Mouse (Mus musculus) ovary, adult 18-20 months (tissue): Measurements from ENCODE around the gene Gm6034.
A peak's percentile ranks its signal among the peaks of the same experiment; 100 is the strongest.
"Not testable (repeated sequence)": the region's sequence is repeated elsewhere in the genome, so short reads cannot be mapped to it uniquely, and the experiment has no call there.

Experiments used
- DNase-seq: peaks from one replicate; pipeline ENCODE4 v3.0.0; 2022; ENCODE audit warnings: low spot score, mixed read lengths

Gene Gm6034

DNA sequence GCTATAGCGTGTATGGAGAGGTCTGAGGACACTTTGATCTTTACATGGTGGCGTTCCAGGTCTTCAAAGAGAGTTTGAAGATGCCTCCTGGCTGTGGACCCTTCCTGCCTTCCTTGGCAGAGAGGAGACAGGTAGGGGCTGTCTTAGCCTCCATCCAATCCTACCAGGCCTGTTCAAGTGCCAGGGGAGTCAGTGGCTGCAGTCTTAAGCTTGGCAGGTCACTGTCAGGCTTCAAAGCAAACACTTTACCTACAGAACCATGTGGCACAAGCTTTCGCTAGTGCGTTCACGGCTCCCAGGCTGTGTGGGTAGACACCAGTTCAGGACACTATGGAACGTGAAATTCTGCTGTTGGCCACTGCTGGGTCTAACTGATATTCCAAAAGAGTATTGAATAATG lies 19.8 kb upstream of the Gm6034 start:
- DNase-seq, result no peak

DNA sequence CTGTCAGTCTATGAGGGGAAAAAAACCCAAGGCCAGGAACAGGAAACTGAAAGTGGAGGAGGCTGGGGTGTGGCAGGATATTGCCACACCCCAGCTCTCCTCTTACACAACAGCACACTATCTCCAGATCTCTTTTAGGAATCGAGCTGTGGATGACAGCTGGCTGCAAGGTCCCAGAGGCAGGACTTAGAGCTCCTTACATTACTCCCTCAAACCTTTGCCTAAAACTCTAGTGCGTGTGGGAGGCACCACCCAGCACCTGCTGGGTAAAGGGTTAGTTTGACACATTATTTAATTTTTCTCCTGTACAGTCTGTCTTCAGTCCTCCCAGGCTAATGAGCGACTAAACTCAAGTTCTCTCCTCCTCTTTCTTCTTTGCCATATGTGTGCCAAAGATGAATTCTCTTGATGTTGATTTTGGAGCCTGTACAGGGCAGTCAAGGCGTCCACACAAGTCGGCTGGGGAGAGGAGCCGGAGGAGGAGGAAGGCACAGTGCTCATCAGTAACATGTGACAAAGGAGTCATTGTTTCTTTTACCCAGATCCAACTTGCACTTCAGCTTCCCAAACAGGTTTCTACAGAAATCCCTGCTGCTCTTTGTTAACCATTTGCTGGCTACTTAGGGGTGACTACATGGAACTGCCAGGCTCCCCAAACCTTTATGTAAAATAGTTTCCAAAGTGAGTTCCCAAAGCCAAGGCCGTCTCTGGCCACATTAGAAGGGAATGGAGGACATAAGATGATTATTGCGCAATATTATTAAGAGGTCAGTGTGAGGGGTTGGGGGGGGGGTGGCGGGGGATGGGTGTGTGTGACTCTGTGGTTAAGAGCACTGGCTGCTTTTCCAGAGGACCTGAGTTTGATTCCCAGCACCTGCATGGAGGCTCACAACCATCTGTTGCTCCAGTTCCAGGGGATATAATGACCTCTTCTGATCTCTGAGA lies 18.8 kb upstream of the Gm6034 start:
- DNase-seq, result no peak

- DNase-seq, result no peak
Measured at GRCm38 (mm10) chr17:36025197-36025596, 17.6 kb upstream of the Gm6034 start.

DNA sequence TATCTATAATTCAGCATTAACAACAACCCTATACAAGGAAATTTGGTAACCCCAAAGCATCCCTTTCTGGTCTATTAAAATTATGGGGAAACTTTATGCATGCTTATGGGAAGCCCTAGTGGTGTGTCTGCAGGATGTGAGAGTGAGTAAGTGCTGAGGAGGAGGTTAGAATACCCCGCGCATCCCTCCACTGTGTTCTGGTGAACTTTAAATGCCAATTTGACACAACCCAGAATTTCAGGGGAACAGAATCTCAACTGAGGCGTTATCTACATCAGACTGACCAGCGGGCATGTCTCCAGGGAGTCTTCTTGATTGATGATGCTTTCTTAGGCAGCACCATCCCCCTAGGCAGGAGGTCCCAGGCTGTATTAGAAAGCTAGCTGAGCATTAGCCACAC lies 16.9 kb upstream of the Gm6034 start:
- DNase-seq, result no peak

GRCm38 (mm10) chr17:36027663-36028062 lies 15.1 kb upstream of the Gm6034 start:
- DNase-seq, result no peak

GRCm38 (mm10) chr17:36028879-36029619 lies 13.7 kb upstream of the Gm6034 start:
- DNase-seq, result no peak

- DNase-seq, result not testable (repeated sequence)
Measured at GRCm38 (mm10) chr17:36030046-36030702, 12.6 kb upstream of the Gm6034 start.

DNA sequence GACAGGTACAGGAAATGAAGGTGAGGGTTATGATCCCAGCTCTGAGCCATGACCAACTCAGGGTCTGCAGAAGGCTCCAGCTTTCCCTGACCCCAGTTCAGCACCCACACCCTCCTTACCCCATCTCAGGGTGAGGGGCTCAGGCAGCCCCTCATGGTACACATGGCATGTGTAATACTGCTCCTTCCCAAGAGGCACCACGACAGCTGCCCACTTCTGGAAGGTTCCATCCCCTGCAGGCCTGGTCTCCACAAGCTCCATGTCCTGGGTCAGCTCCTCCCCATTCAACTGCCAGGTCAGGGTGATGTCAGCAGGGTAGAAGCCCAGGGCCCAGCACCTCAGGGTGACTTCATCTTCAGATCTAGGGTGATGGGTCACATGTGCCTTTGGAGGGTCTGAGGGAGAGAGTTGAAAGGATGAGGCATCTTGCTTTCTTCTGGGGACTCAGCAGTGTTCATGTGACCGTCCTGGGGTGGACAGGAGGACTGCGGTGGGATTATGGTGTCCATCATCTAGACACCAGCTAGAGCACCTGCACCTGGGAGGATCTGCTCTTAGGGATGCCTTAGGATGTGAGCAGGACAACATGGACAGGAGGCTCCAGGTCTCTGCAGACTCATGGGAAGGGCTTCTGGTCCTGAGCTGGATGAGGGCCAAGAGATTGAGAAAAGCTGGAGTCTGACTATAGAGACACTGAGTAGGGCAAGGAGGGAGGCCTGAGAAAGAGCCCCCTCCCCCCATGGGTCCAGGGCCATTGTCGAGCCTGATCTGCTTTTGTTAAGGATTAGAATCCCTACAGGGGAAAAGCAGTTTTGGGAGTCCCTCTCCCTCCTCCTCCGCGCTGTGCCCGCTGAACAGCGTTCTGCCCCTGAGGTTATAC lies 11.8 kb upstream of the Gm6034 start:
- DNase-seq, result not testable (repeated sequence)

GRCm38 (mm10) chr17:36031583-36032331 lies 11.0 kb upstream of the Gm6034 start:
- DNase-seq, result not testable (repeated sequence)

GRCm38 (mm10) chr17:36032351-36032875 lies 10.3 kb upstream of the Gm6034 start, which contains the start of gene H2-T23:
Gene H2-T23, minus strand, starts transcription at chr17:36032855.
- peak; percentile 40 for DNase-seq

DNA sequence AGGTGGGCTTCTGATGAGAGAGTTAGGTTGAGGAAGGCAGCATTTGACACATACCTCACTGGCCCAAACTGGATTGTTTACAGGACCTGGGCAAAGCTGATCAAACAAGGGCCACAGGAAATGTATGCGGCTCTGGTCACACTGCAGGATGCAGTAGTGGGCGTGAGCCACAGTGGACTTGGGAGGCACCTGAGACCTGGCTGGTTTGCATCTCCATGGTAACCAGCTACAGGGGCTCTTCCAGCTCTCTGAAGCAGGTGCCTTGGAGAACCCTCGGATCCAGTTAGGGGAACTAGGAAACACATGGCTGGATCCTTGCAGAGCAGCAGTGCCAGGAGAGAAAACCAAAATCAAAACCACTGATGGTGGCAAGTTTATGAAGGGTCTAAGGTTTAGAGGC lies 8.2 kb upstream of the Gm6034 start:
- DNase-seq, result not testable (repeated sequence)

DNA sequence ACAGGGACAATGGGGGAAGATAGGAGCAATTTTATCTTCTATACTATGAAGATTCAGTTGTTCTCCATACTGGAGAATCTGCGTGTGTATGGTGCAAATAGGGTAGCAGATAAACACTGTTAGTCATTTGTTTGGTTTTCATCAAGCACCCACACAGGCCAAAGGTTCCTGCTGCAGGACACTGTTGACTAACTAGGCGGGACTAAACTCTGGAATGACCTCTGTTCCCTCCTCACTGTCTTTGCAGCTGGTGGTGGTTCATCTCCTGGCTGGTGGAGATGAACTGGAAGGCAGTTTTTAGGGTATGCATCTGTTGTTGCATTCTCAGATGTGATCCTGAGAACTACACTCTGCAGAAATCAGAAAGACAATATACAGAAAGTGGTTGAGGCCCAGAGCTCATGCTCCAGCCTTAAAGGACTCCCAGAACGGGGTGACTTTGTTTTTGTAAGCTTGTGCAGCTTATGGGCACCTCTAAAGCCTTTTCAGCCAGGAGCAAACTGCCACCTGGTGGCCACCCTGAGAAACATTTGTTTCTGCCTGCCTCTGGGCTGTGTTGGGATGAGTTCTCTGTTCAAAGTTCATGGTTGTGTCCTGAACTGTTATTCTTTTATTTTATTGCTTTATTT lies 7.6 kb upstream of the Gm6034 start:
- DNase-seq, result peak; percentile 30

DNA sequence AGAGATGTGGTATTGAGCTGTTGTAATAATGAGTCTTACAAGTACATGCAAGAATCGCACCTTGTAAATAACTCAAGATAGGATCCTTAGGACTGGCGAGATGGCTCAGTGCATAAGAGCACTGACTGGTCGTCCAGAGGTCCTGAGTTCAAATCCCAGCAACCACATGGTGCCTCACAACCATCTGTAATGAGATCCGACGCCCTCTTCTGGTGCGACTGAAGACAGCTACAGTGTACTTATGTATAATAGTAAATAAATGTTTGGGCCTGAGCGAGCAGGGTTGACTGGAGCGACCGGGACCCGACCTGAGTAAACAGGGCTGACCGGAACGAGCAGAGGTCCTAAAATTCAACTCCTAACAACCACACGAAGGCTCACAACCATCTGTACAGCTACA lies 6.6 kb upstream of the Gm6034 start:
- DNase-seq, result not testable (repeated sequence)

DNA sequence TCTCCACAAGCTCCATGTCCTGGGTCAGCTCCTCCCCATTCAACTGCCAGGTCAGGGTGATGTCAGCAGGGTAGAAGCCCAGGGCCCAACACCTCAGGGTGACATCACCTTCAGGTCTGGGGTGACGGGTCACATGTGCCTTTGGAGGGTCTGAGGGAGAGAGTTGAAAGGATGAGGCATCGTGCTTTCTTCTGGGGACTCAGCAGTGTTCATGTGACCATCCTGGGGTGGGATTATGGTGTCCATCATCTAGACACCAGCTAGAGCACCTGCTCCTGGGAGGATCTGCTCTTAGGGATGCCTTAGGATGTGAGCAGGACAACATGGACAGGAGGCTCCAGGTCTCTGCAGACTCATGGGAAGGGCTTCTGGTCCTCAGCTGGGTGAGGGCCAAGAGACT lies 2.2 kb upstream of the Gm6034 start:
- not testable (repeated sequence) for DNase-seq

GRCm38 (mm10) chr17:36042055-36042454 lies 706 bp upstream of the Gm6034 start:
- DNase-seq, result not testable (repeated sequence)

- DNase-seq, result no peak
Measured at GRCm38 (mm10) chr17:36043286-36043685, 525 bp downstream of the Gm6034 start.

GRCm38 (mm10) chr17:36057927-36058326 lies 15.2 kb downstream of the Gm6034 start:
- not testable (repeated sequence) for DNase-seq

DNA sequence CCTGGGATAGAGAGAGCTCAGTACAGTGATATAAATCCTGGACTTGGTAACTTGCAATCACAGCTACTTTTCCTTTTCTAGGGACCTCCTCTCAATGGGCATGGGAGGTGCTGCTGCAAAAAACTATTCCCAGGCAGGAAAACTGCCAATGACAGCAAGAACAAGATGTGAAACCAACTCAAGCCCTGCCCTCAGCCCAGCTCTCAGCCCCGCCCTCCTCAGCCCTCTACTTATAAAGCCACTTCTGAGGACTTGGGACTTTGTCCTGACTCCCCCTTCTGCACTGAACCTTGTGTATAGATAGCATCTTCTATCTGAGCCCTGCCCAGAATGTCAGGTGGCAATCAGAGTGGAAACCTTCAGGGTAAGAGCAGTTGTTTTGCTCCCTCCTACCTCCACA lies 15.6 kb downstream of the Gm6034 start, which contains the start of gene Gm11127:
Gm11127 (minus strand) TSS at position 10 of the 400 bp plus-strand sequence.
- DNase-seq, result not testable (repeated sequence)

- DNase-seq, result peak; percentile 71
Measured at GRCm38 (mm10) chr17:36060829-36061228, 18.1 kb downstream of the Gm6034 start.

- not testable (repeated sequence) for DNase-seq
Measured at GRCm38 (mm10) chr17:36081901-36082300, 39.1 kb downstream of the Gm6034 start.
